Mouse (Mus musculus) myocyte (in vitro differentiated cells): ENCODE measurements around the gene Gm10644.

ENCODE experiments used
- E2F4 ChIP-seq: IDR thresholded peaks from one replicate; pipeline ENCODE4 v1.6.1; 2011; ENCODE audit warnings: mild to moderate bottlenecking, control low read depth, moderate library complexity; ENCODE audit not compliant: insufficient read depth
- MYOG ChIP-seq, 3 experiments: IDR thresholded peaks; one replicate each; pipeline ENCODE4 v1.6.1; 2011; ENCODE audit warnings: control low read depth in 2 of 3, low read depth in 2 of 3, mild to moderate bottlenecking in 2 of 3; ENCODE audit not compliant: insufficient read length in 2 of 3, control insufficient read depth in 1 of 3, insufficient read depth in 1 of 3
- POLR2A ChIP-seq: IDR thresholded peaks from one replicate; pipeline ENCODE4 v1.6.1; 2011; ENCODE audit warnings: low read depth, mild to moderate bottlenecking, control low read depth, moderate library complexity; ENCODE audit not compliant: insufficient read length
- SRF ChIP-seq: IDR thresholded peaks from one replicate; pipeline ENCODE4 v1.6.1; 2011; ENCODE audit warnings: low read depth; ENCODE audit not compliant: control insufficient read depth, insufficient read length
- TCF12 ChIP-seq: IDR thresholded peaks from one replicate; pipeline ENCODE4 v1.6.1; 2011; ENCODE audit warnings: mild to moderate bottlenecking, control low read depth; ENCODE audit not compliant: poor library complexity, insufficient read depth, severe bottlenecking
- USF1 ChIP-seq: IDR thresholded peaks from one replicate; pipeline ENCODE4 v1.6.1; 2011; ENCODE audit warnings: low read depth, mild to moderate bottlenecking, control low read depth, moderate library complexity

- TF ChIP-seq POLR2A (no peak), SRF (no peak), TCF12 (no peak), USF1 (no peak), E2F4 (no peak), MYOG (IDR thresholded peaks at IDR 0.05; ENCODE audit: control insufficient read depth in 1 of 3, insufficient read depth in 1 of 3, insufficient read length in 2 of 3, low read depth in 2 of 3) (no peak)
Observed at GRCm38 (mm10) chr8:83942446-83942845, 12.6 kb downstream of the Gm10644 start.
